Mouse (Mus musculus): ENCODE data around the gene Cacng5.

DNA sequence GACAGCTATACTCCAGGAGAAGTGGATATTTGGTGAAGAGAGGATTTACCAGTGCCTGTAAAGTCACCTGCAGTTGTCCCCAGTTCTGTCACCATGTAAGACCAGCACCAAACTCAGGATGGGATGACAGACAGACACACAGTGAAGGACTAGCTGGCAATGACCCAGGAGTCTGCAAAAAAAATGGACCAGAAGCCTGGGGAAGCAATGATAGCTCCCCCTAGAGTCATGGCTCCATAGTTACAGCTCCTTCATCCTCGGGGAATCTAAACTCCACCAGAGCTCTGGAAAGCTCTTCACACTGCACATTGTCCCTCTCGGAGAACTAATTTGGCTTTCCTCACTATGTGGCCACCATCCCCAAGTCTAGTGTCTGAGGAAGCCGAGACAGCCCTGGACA, 1.5 kb downstream of the Cacng5 start:
- peak; percentile 29; the same call in 1 of the 2 replicates for TF ChIP-seq CTCF (IDR thresholded peaks at IDR 0.05; ENCODE audit: low read depth)
- TF ChIP-seq EP300 (optimal IDR thresholded peaks at IDR 0.05), result no peak

All from stomach, postnatal 0 days (tissue).